Mouse (Mus musculus) adipocyte (in vitro differentiated cells): ENCODE measurements at regions not wholly inside any gene's neighbourhood (a gene's known extent, or its start where the extent isn't known, plus 50 kb on each side); places are given as distances from the start of the nearest gene placed in this dataset.

ENCODE experiments used
- DNase-seq: peaks from one replicate; pipeline ENCODE4 v3.0.0-alpha.2; 2016; ENCODE audit warnings: low spot score

GRCm38 (mm10) chr4:8956312-8957022 is 717.6 kb upstream of the Car8 start:
- DNase-seq, result no peak

DNA sequence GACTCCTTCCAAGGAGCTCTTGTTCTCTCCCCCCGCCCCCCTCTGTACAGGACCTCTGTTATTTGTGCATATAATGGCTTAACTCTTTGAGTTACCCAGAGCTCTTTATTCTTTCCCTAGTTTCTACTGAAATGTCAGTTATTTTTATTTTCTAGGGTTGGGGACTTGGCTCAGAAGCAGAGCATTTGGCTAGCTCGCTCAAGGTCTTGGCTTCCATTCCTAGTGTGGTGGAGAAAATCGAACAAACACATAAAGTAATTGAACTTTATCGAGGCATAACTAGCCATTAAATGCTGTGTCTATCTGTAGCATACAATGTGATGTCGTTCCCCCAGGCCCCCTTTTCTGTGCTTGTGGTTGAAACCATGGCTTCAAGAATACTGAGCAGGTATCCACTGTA is 716.5 kb upstream of the Car8 start:
- DNase-seq, result peak; percentile 7

GRCm38 (mm10) chr4:8954356-8954914 is 715.6 kb upstream of the Car8 start:
- DNase-seq, result peak; percentile 53

GRCm38 (mm10) chr4:8953181-8953580 is 714.3 kb upstream of the Car8 start:
- no peak for DNase-seq

DNA sequence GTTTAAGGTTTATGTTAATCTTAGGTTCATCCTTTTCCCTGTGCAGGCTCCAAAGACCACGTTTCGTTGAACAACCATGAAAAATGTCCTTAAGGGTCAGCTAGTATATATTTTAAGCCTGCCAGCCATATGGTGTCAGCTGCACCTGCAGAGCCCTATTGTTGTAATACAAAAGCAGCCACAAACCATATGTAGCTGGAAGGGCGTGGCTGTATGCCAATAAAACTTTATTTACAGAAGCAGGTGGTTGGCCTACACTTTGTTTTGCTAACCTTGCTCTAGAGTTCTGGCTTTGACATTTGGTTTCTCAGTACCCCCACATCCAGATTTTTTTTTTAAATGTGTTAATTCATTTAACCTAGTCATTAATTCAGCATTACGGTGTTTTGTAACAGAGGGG is 711.1 kb upstream of the Car8 start:
- DNase-seq, result no peak

DNA sequence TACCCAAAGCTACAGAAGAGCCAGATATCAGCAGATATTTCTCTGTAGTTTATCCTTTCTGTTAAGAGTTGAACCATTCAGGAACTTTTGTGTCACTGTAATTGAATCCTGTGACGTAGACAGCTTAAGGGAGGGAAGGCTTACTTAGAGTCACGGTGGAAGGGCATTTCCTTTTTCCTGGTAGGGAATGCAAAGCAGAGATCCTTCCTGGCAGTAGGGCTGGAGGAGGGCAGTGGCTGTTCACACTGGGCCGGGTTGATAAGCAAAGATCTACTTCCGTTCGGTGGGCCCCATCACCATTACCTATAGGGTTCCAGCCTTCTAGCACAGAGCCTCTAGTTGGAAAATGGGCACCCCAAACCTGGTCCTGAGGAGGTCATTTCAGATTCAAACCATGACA is 710.7 kb upstream of the Car8 start:
- no peak for DNase-seq

GRCm38 (mm10) chr4:8945116-8945515 is 706.3 kb upstream of the Car8 start:
- DNase-seq, result no peak

GRCm38 (mm10) chr4:8943080-8943479 is 704.2 kb upstream of the Car8 start:
- no peak for DNase-seq

- peak; percentile 9 for DNase-seq
Observed at GRCm38 (mm10) chr4:8938948-8939411, 700.1 kb upstream of the Car8 start.

GRCm38 (mm10) chr4:8935899-8936298 is 697.1 kb upstream of the Car8 start:
- no peak for DNase-seq

- no peak for DNase-seq
Observed at GRCm38 (mm10) chr4:8934541-8934940, 695.7 kb upstream of the Car8 start.

- no peak for DNase-seq
Observed at GRCm38 (mm10) chr4:8929346-8929745, 690.5 kb upstream of the Car8 start.

GRCm38 (mm10) chr4:8928551-8929305 is 689.9 kb upstream of the Car8 start:
- no peak for DNase-seq

GRCm38 (mm10) chr4:8927276-8927906 is 688.5 kb upstream of the Car8 start:
- DNase-seq, result no peak

DNA sequence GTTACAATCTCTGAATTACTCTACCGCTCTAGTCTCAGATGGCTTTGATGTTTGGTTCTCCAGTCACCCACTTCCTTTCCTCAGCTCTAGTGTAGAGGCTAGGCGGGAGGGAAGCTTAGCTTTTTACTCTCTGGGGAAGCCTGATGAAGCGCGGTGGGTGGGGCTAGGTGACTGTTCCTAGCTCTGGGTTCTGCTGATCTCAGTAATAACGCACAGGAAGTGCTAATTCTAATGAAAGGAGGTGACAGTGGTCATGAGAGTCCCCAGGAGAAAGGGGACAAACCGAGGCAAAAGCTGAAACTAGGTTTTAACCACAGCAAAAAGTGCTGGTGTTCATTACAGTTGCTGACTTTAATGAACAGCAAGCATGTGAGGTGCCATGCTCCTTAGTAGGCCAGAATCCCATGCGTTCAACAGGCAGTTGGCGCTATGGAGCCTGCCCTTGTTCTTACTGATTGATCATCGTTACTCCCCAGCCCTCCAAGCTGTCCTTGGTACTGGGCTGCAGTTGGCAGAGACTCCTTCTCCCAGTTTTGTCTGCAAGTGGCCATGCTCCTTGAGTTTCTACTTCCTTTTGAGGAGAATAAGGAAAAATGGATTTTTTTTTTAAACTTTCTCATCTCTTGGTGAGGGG is 687.9 kb upstream of the Car8 start:
- no peak for DNase-seq

GRCm38 (mm10) chr4:8922695-8923363 is 684.0 kb upstream of the Car8 start:
- DNase-seq, result no peak

DNA sequence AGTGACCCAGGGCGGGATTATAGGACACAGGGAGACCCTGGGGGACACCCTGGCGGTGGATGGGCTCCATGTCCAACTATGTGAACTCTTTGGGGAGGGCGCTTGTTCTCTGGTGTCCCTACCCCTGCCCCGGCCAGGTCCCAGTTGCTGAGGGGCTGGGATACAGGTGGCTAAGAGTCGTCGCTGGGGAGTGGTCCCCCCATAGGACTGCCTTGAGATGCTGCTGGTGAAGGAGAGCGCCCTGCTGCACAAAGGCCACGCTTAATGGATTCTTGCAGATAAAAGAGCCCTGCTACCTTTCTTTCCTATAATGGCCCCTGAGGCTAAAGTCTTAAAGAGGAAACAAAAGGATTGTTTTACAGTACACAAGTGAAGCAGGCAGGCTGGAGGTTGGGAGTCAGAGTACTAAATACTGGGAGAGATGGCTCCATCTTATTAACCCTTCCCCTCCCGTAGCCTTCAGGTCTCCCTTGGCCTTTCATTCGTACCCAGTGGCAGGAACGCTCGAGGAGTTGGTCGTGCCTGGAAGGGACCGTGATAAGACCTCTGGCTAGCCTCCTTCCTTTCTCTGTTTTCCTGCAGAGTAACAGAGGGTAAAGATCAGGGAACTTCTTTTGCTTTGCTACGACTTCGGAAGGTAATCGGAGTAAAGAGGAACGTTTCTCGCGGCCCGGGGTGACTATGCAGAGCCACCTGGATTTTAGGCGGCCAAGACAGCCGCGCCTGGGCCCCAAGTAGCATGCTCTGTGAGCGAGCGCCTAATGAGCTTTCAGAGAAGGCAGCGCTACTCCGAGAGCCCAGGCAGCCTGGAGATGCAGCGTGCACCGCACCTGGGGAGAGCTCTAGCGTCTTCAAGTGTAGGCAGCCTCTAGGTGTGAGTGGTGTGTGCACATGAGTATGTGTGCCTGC is 682.9 kb upstream of the Car8 start:
- DNase-seq, result no peak

DNA sequence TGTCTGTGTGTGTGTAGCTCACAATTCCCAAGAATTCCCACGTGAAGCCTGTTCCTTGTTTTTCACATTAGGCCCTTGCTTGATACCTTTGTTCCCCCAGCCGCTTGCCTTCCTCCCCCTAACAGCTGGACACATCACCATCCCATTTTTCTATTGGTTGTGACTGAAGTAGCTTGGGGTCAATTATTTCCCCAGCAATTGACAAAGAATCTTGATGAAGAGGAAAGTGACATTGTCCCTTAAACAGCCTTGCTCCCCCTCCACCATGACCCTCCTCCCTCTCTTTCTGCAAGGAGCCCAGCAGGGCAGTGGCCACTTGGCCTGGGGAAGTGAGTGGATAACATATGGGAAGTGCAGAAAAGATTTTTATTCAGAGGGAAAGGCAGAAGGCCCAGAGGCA is 681.5 kb upstream of the Car8 start:
- DNase-seq, result no peak

DNA sequence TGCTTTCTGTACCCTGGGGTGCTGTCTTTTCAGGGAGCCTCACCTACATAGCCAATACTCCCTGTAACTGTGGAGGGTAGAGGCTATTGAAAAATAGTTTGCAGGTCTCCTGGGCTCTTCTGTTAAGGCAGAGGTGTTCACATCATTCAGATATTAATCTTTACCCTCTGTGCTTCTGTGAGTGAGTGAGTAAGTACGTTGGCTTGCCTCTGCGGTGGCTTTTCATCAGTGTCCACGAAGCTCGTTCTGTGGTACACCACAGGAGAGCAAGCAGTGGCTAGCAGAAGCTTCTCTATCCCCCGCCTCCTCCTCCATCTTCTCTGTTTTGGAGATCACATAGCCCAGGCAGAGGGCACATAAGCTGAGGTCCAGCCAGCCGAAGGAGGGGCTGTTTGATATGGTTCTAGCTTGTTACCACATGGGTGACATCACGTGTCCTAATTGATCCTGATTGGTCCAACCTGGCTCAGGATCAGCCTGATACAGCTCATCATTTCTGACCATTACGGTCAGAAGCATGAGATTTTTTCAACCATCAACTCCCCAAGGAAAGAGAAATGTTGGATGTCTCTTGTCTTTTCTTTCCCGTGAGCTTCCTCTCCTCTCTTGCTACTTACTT is 680.6 kb upstream of the Car8 start:
- DNase-seq, result no peak
